Mouse (Mus musculus) ovary, adult 2 months (tissue): Measurements from ENCODE around the gene Gnb4. TPM values are rescaled to one million over a fixed set of nuclear protein-coding genes. Genes with fewer than 3 reads are reported as not detected.

Source experiments
- polyA plus RNA-seq: library from polyadenylated mRNA; depleted of rRNA; stranded (reverse); fragments of >200 nt; gene quantifications from 2 replicates; pipeline ENCODE4 v1.2.3, GENCODE M21; 2012; rRNA removed

Gene Gnb4
- polyA plus RNA-seq = 35.7 and 49.5 TPM in 2 replicates

GRCm38 (mm10) chr3:32616331-32617052, at the start of gene Gnb4:
Gene Gnb4, minus strand, starts transcription at chr3:32616585.

Other genes with a start within 250 kb of the Gnb4 start
- 3.4 and 4.2 TPM in 2 replicates for gene Pik3ca, start 218.9 kb downstream of the Gnb4 start, polyA plus RNA-seq
- 0.26 and 0.43 TPM in 2 replicates for gene Kcnmb3, start 124.4 kb downstream of the Gnb4 start, polyA plus RNA-seq
- 37.1 and 43.6 TPM in 2 replicates for gene Zfp639, start 106.3 kb downstream of the Gnb4 start, polyA plus RNA-seq
- 9.8 and 11.9 TPM in 2 replicates for gene Mfn1, start 87.1 kb downstream of the Gnb4 start, polyA plus RNA-seq
- gene Actl6a, start 89.7 kb upstream of the Gnb4 start, polyA plus RNA-seq = 19.4 and 21.9 TPM in 2 replicates
- gene Ndufb5, start 120.4 kb upstream of the Gnb4 start, polyA plus RNA-seq = 114 and 212 TPM in 2 replicates
- 0.90 and 1.1 TPM in 2 replicates for gene Mrpl47, start 121.0 kb upstream of the Gnb4 start, polyA plus RNA-seq
- 3.3 and 6.1 TPM in 2 replicates for gene Usp13, start 201.0 kb upstream of the Gnb4 start, polyA plus RNA-seq